Mouse (Mus musculus) activated CD4-positive, CD25-positive, alpha-beta regulatory T cell, adult 4 months (primary cell): ENCODE results near the gene Zfp568. TPM values are rescaled to one million over a fixed set of nuclear protein-coding genes. Genes with fewer than 3 reads are reported as not detected.

Source experiments
- ATAC-seq: one replicate; pipeline ENCODE4 v1.8.0; 2017
- polyA plus RNA-seq, 2 experiments: library from polyadenylated mRNA; unstranded; fragments of 100-300 nt; shearing (Covaris generic); gene quantifications; one replicate each; pipeline ENCODE4 v1.2.1; 2017

Gene Zfp568
- polyA plus RNA-seq, 2 experiments from 2014 or later: 1.0 to 1.5 TPM

GRCm38 (mm10) chr7:29992698-29993097, 8.9 kb downstream of the Zfp568 start:
- no peak for ATAC-seq

GRCm38 (mm10) chr7:29993340-29993739, 9.6 kb downstream of the Zfp568 start:
- no peak for ATAC-seq

GRCm38 (mm10) chr7:29995134-29995533, 11.4 kb downstream of the Zfp568 start:
- no peak for ATAC-seq

- ATAC-seq: no peak
These were observed 16.8 kb downstream of the Zfp568 start for GRCm38 (mm10) chr7:30000601-30001000.

GRCm38 (mm10) chr7:30007601-30008000, 23.8 kb downstream of the Zfp568 start:
- no peak for ATAC-seq

- ATAC-seq: no peak
These were observed 24.4 kb downstream of the Zfp568 start for GRCm38 (mm10) chr7:30008020-30008690.

GRCm38 (mm10) chr7:30009321-30010085, 25.7 kb downstream of the Zfp568 start:
- no peak for ATAC-seq

GRCm38 (mm10) chr7:30010551-30011195, 26.9 kb downstream of the Zfp568 start:
- no peak for ATAC-seq

DNA sequence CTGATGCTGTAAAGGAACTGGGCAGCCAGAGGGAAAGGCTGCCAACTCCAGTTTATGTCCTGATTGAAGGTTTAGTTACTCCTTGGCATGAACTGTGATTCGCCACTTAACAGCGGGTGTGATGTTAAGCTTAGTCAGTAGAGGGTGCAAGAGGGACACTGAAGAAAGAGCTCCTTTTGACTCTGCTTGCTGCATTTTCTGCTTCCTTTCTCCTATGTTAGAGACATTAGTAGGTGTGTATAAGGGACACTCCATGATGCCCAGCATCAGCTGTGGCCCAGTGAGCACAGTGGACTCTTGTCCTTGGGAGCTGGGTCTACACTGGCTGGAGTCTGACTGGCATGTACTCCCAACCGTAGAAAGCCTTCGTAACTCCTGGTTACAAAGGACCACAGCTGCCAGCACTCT, 29.2 kb downstream of the Zfp568 start:
- peak; percentile 46 for ATAC-seq

- ATAC-seq: no peak
These were observed 33.5 kb downstream of the Zfp568 start for GRCm38 (mm10) chr7:30017226-30017625.

- no peak for ATAC-seq
These were observed 35.8 kb downstream of the Zfp568 start for GRCm38 (mm10) chr7:30019543-30019942.

- ATAC-seq: no peak
These were observed 39.6 kb downstream of the Zfp568 start for GRCm38 (mm10) chr7:30023324-30023723.

GRCm38 (mm10) chr7:30023800-30024199, 40.0 kb downstream of the Zfp568 start:
- ATAC-seq: no peak

- ATAC-seq: no peak
These were observed 41.6 kb downstream of the Zfp568 start for GRCm38 (mm10) chr7:30025358-30025757.

DNA sequence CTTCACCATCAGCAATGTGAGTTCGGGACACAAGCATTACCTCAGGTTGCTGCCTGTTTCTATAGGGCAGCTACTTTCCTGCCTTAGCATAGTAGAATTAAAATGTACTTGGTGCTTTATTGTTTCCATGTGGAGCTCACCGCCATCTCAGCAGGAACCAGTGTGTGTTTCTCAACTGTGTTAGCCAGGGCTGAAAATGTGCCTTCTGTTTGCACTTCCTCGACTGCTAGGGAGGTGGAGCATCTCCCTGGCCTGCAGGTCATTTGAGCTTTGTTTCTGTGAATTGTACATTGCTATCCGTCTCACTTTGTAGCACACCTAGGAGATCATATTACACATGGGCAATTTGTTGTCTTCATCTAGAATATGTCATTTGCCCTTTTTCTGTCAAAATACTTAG, 43.6 kb downstream of the Zfp568 start:
- ATAC-seq: no peak

GRCm38 (mm10) chr7:30028572-30028971, 44.8 kb downstream of the Zfp568 start:
- ATAC-seq: no peak

DNA sequence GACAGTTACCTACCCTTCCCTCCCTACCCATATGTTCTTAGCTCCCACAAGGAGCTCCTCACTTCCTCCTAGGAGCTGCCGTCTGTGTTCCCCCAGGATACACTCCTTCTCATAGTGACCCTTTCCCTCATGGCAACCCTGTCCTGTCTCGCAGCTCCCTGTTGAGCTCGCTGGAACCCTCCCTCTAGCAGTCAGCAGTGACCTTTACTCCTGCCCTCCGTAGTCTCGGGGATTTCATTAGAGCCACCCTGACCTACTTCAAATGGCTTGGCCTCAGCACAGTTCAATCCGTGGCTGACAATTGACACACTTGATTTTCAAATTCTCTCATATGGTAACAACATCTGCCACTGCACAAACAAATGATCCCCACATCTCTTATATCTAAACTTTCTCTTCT, 46.9 kb downstream of the Zfp568 start:
- no peak for ATAC-seq

GRCm38 (mm10) chr7:30031379-30031778, 47.6 kb downstream of the Zfp568 start:
- ATAC-seq: no peak

DNA sequence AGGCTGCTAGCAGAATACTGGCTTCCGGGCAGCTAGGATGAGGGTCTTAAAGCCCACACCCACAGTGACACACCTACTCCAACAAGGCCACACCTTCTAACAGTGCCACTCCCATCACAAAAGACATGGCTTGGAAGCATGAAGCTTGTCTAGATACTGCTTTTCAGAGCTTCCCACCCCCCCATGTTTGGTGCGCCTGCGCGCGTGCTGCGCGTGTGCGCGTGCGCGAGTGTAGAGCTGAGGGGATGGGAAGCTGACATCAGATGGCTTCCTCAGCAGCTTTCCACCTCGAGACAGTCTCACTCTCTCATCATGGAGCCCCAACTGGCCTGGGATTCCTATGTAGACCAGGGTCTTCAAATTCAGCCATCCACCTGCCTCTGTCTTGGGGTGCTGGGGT, 50.6 kb downstream of the Zfp568 start:
- ATAC-seq: no peak

GRCm38 (mm10) chr7:30044354-30044753, 60.6 kb downstream of the Zfp568 start:
- no peak for ATAC-seq

DNA sequence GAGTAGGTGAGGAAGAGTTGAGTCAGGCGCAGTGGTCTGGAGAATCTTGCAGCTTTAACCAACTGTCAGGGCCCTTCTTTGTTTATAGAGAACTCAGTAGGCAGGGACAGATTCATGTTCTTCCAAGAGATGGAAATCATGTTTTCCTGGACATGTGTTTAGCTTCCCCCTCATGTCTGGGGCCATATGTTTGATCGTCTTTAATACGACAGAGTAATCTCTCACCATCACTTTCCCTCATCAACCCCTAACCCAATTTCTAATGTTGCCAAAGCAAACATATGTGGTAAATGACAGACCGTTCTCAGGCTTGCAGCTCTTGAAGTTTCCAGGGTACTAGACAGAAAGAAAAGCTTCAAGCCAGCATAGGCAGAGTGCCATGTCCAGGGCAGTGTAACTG, 64.4 kb downstream of the Zfp568 start:
- no peak for ATAC-seq

- peak; percentile 99 for ATAC-seq
These were observed 67.3 kb downstream of the Zfp568 start, which contains the start of gene Zfp14 for GRCm38 (mm10) chr7:30050882-30051548. TSS of gene Zfp14 (minus strand) at chr7:30051380.

GRCm38 (mm10) chr7:30053591-30053990, 69.8 kb downstream of the Zfp568 start:
- no peak for ATAC-seq
